Mouse (Mus musculus): ENCODE results near the gene Cdiptos. TPM values are rescaled to one million over a fixed set of nuclear protein-coding genes. Genes with fewer than 3 reads are reported as not detected.

Gene Cdiptos
- polyA plus RNA-seq, 1 experiment, result 1.0 TPM

GRCm38 (mm10) chr7:126941801-126942200 is 34.1 kb downstream of the Cdiptos start:
- Histone ChIP-seq H3K4me1 (replicated peaks; ENCODE audit: control insufficient read depth, insufficient read depth, low read length) (no peaks in the 10 kb centered on the region), H3K36me3 (ENCODE audit: control insufficient read depth, insufficient read depth, low read length) (0 out of 2 replicates have a peak, but pooled peaks cover 1% of the 10 kb centered on the region), H3K4me3 (ENCODE audit: control insufficient read depth, insufficient read depth, low read length) (no peak overlapping the region), H3K27me3 (ENCODE audit: control insufficient read depth, insufficient read depth, low read length) (no peaks in the 10 kb centered on the region), H3K27ac (ENCODE audit: control insufficient read depth, insufficient read depth, low read length) (no peak overlapping the region)
- DNase-seq, result no peak
- no peak for TF ChIP-seq CTCF (IDR thresholded peaks at IDR 0.05; ENCODE audit: borderline replicate concordance, control insufficient read depth, extremely low read depth, insufficient read depth, low read length, poor library complexity)
- no peak for TF ChIP-seq POLR2A (IDR thresholded peaks at IDR 0.05; ENCODE audit: control insufficient read depth, extremely low read depth, insufficient read depth, low read length, poor library complexity)
- WGBS, result 91% methylated on average over 5 of the region's 5 CpGs

GRCm38 (mm10) chr7:126941171-126941570 is 34.7 kb downstream of the Cdiptos start:
- Histone ChIP-seq H3K4me3 (ENCODE audit: control insufficient read depth, insufficient read depth, low read length) (no peak overlapping the region), H3K4me1 (replicated peaks; ENCODE audit: control insufficient read depth, insufficient read depth, low read length) (no peaks in the 10 kb centered on the region), H3K36me3 (ENCODE audit: control insufficient read depth, insufficient read depth, low read length) (0 out of 2 replicates have a peak, but pooled peaks cover 5% of the 10 kb centered on the region), H3K27me3 (ENCODE audit: control insufficient read depth, insufficient read depth, low read length) (no peaks in the 10 kb centered on the region), H3K27ac (ENCODE audit: control insufficient read depth, insufficient read depth, low read length) (no peak overlapping the region)
- no peak for DNase-seq
- WGBS, result 90% methylated on average over 6 of the region's 6 CpGs
- TF ChIP-seq CTCF (IDR thresholded peaks at IDR 0.05; ENCODE audit: borderline replicate concordance, control insufficient read depth, extremely low read depth, insufficient read depth, low read length, poor library complexity) (no peak), POLR2A (IDR thresholded peaks at IDR 0.05; ENCODE audit: control insufficient read depth, extremely low read depth, insufficient read depth, low read length, poor library complexity) (no peak)

- H3K4me3 ChIP-seq (ENCODE audit: control insufficient read depth, insufficient read depth, low read length), result no peak overlapping the region
- H3K4me1 ChIP-seq (replicated peaks; ENCODE audit: control insufficient read depth, insufficient read depth, low read length), result peaks cover 5% of the 10 kb centered on the region
- DNase-seq, result no peak
- no peak overlapping the region for H3K27ac ChIP-seq (ENCODE audit: control insufficient read depth, insufficient read depth, low read length)
- TF ChIP-seq POLR2A (IDR thresholded peaks at IDR 0.05; ENCODE audit: control insufficient read depth, extremely low read depth, insufficient read depth, low read length, poor library complexity) (no peak), CTCF (IDR thresholded peaks at IDR 0.05; ENCODE audit: borderline replicate concordance, control insufficient read depth, extremely low read depth, insufficient read depth, low read length, poor library complexity) (no peak)
- peaks cover 18% of the 10 kb centered on the region for H3K36me3 ChIP-seq (ENCODE audit: control insufficient read depth, insufficient read depth, low read length)
- no peaks in the 10 kb centered on the region for H3K27me3 ChIP-seq (ENCODE audit: control insufficient read depth, insufficient read depth, low read length)
- WGBS, result 95% methylated on average over 2 of the region's 2 CpGs
Measured at GRCm38 (mm10) chr7:126932652-126933051, 43.2 kb downstream of the Cdiptos start.

- H3K4me3 ChIP-seq (ENCODE audit: control insufficient read depth, insufficient read depth, low read length), result peak overlapping the region; percentile 58
- under 1% methylated on average over 27 of the region's 27 CpGs for WGBS
- H3K4me1 ChIP-seq (replicated peaks; ENCODE audit: control insufficient read depth, insufficient read depth, low read length), result peaks cover 6% of the 10 kb centered on the region
- H3K36me3 ChIP-seq (ENCODE audit: control insufficient read depth, insufficient read depth, low read length), result no peaks in the 10 kb centered on the region; the same call in 1 of the 2 replicates
- H3K27me3 ChIP-seq (ENCODE audit: control insufficient read depth, insufficient read depth, low read length), result no peaks in the 10 kb centered on the region
- no peak for TF ChIP-seq POLR2A (IDR thresholded peaks at IDR 0.05; ENCODE audit: control insufficient read depth, extremely low read depth, insufficient read depth, low read length, poor library complexity)
- no peak overlapping the region for H3K27ac ChIP-seq (ENCODE audit: control insufficient read depth, insufficient read depth, low read length)
- DNase-seq, result no peak
Measured at GRCm38 (mm10) chr7:126929046-126929445, 46.9 kb downstream of the Cdiptos start.

GRCm38 (mm10) chr7:126928384-126929037 is 47.4 kb downstream of the Cdiptos start, which contains the start of gene Kctd13:
Gene Kctd13 (plus strand): TSS chr7:126928879.
- Histone ChIP-seq H3K4me3 (ENCODE audit: control insufficient read depth, insufficient read depth, low read length) (peak within 1 kb of the TSS; percentile 58), H3K27me3 (ENCODE audit: control insufficient read depth, insufficient read depth, low read length) (no peaks in the 10 kb centered on the region), H3K27ac (ENCODE audit: control insufficient read depth, insufficient read depth, low read length) (no peak within 1 kb of the TSS), H3K4me1 (replicated peaks; ENCODE audit: control insufficient read depth, insufficient read depth, low read length) (peaks cover 6% of the 10 kb centered on the region), H3K36me3 (ENCODE audit: control insufficient read depth, insufficient read depth, low read length) (no peaks in the 10 kb centered on the region; the same call in 1 of the 2 replicates)
- under 1% methylated on average over 56 of the region's 56 CpGs for WGBS
- TF ChIP-seq CTCF (IDR thresholded peaks at IDR 0.05; ENCODE audit: borderline replicate concordance, control insufficient read depth, extremely low read depth, insufficient read depth, low read length, poor library complexity) (peak; percentile 60; the same call in 1 of the 2 replicates), POLR2A (IDR thresholded peaks at IDR 0.05; ENCODE audit: control insufficient read depth, extremely low read depth, insufficient read depth, low read length, poor library complexity) (peak; percentile 82)
- DNase-seq, result peak; percentile 95

- no peak for DNase-seq
- WGBS, result 9% methylated on average over 3 of the region's 3 CpGs
- Histone ChIP-seq H3K4me1 (replicated peaks; ENCODE audit: control insufficient read depth, insufficient read depth, low read length) (peaks cover 6% of the 10 kb centered on the region), H3K4me3 (ENCODE audit: control insufficient read depth, insufficient read depth, low read length) (no peak overlapping the region), H3K27me3 (ENCODE audit: control insufficient read depth, insufficient read depth, low read length) (no peaks in the 10 kb centered on the region), H3K27ac (ENCODE audit: control insufficient read depth, insufficient read depth, low read length) (no peak overlapping the region), H3K36me3 (ENCODE audit: control insufficient read depth, insufficient read depth, low read length) (no peaks in the 10 kb centered on the region; the same call in 1 of the 2 replicates)
- TF ChIP-seq CTCF (IDR thresholded peaks at IDR 0.05; ENCODE audit: borderline replicate concordance, control insufficient read depth, extremely low read depth, insufficient read depth, low read length, poor library complexity), result no peak
- TF ChIP-seq POLR2A (IDR thresholded peaks at IDR 0.05; ENCODE audit: control insufficient read depth, extremely low read depth, insufficient read depth, low read length, poor library complexity), result no peak
Measured at GRCm38 (mm10) chr7:126926299-126926698, 49.6 kb downstream of the Cdiptos start.

Data from thymus, adult 2 months (tissue).